Mouse (Mus musculus) gastrocnemius, postnatal 36 days (tissue): ENCODE data around the gene Wnt10a. TPM values are rescaled to one million over a fixed set of nuclear protein-coding genes. Genes with fewer than 3 reads are reported as not detected.

Experiments used
- DNase-seq, 2 experiments: peaks; one replicate each; pipeline ENCODE4 v3.0.0; 2022
- intact Hi-C: fragments of 180-260 bp; cut with DNase I; formaldehyde crosslinking; loops from one replicate; pipeline ENCODE4 v1.15.1; 2025
- total RNA-seq, 2 experiments: library from RNA; stranded (reverse); gene quantifications; 2 replicates each; pipeline ENCODE4 v1.2.3; 2021

Gene Wnt10a
- total RNA-seq, 2 experiments from 2014 or later: not detected

DNA sequence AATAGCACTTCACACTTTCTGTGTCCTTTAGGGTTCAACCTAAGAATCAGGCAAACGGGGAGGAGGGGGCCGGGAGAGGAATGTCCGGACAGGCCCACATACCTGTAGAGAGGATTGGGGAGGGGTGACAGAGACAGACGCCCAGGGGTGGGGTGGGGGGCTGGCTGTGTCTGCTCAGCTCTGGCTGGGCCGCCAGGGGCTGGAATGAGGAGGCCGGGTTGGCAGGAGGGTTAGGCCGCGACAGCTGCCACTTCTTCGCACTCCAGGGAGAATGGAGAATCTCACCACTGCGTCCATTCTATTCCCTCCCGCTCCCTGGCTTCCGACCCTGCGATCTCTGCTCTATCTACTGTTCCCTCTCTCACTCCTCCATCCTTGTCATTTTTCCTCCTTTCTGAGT, 7.8 kb upstream of the Wnt10a start:
- intact Hi-C loops: no loop called here
- no peak for DNase-seq

DNA sequence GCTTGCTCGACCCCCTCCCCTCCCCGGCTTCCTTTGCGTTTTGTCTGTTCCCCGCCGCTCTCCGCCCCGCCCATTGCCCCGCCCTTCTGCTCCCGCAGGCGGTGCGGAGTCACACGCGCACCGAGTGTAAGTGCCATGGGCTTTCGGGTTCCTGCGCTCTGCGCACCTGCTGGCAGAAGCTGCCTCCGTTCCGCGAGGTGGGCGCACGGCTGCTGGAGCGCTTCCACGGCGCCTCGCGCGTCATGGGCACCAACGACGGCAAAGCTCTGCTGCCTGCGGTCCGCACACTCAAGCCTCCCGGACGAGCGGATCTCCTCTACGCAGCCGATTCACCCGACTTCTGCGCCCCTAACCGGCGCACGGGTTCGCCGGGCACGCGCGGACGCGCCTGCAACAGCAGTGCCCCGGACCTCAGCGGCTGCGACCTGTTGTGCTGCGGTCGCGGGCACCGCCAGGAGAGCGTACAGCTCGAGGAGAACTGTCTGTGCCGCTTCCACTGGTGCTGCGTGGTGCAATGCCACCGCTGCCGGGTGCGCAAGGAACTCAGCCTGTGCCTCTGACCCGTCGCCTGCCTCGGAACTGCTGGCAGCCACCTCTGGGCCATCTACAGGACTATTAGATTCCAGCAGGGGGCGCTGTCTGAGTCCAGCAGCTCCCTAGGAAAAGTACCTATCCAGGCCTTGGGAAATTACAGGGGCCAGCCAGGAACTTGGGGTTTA, 7.1 kb upstream of the Wnt10a start:
- peak; percentile 39 to 52 for DNase-seq
- intact Hi-C loops: no loop called here

DNA sequence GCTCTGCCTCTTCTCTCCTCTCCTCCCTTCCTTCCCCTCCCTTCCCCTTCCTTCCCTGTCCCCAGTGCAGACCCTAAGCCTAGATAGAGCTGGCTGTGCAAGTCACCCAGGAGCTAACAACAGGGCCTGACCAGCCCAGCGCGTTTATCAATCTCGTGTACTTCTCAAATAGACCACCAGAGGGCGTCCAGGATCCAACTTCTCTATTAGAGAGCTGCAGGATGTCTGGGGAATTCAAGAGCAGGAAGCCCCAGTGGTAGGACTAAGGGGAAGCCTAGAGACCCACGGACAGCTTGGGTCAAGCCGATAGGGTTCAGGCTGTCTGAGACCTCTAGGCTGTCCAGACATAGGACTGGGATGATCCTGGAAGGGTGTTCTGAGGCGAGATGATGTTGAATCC, 3.5 kb upstream of the Wnt10a start:
- DNase-seq: peak; percentile 54 to 63
- intact Hi-C loops: loop anchor here (2.0 kb wide), 2 partner anchors 19 to 23 kb away; no protein-coding TSS in a partner anchor

DNA sequence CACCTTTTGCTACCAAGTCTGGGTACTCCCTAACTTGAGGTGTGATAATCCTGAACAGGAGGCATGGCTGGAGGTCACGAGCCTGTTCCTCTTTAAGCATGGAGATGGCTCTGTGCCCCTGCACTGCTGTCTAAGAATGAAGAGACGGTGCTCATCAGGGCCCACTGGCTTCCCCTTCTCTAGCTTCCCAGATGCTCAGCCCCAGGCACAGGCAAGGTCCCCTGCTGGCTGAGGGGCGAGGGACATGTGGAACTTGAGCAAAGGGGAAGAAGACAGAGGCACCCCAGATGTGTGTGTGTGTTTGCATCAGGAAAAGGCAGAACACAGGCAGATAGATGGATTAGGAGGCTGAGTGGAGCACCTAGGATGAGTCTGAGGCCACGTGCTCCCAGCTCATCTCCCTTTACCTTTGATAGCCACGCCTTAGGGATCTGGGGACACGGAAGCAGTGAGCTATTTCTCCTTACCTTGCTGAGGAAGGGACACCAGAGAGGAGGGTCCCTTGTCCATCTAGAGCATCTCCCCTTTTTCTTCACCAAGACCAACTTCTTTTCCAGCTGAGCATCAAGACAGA, 2.6 kb upstream of the Wnt10a start:
- intact Hi-C loops: loop anchor here (2.0 kb wide), 2 partner anchors 18 to 24 kb away; no protein-coding TSS in a partner anchor
- DNase-seq: no peak

DNA sequence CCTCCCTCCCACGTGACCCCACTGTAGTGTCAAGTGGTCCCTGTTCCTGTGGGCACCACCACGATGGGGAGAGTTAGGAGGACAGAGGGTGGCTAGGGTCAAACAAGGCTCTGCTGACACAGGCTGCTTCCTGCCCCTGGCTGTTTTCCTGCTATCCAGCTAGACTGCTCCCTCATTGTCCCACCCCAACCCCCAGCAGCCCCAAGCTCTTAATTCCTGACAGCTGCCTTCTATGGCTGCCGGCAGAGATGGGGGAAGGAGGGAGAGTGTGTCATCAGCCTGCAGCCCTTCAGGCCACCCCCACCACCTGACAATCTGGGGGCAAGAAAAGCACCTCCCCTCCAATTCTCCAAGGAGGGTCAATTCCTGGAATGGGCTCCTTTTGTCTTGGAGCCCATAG, 1.2 kb upstream of the Wnt10a start:
- no peak for DNase-seq
- intact Hi-C loops: no loop called here

DNA sequence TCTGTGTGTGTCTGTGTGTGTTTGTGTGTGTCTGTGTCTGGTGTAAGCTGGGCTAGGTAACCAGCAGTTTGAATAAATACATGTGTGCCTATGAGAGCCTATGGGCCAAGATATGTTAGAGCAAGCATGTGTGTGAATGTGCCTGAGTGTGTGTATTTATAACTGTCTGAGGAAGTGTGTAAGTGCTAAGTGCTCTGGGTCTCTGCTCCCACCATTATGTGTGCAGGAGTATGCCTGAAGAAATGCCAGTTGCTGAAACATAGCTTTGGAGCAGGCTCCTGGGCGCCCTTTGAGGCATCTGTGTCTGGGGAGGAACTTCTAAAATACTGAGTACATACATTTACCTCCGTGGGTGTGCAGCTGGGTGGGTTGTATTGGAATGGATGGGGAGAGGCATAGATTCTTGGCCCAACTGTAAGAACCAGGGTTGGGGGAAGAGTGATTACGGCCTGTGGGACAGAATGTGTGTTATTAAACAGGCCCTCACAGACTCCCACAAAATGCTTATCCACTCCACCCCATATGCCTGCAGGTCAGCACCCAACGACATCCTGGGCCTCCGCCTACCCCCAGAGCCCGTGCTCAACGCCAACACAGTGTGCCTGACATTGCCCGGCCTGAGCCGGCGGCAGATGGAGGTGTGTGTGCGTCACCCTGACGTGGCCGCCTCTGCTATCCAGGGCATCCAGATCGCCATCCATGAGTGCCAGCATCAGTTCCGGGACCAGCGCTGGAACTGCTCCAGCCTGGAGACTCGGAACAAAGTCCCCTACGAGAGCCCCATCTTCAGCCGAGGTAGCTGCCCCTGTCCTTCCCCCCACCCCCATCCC, 1.7 kb downstream of the Wnt10a start:
- intact Hi-C loops: no loop called here
- DNase-seq: no peak

DNA sequence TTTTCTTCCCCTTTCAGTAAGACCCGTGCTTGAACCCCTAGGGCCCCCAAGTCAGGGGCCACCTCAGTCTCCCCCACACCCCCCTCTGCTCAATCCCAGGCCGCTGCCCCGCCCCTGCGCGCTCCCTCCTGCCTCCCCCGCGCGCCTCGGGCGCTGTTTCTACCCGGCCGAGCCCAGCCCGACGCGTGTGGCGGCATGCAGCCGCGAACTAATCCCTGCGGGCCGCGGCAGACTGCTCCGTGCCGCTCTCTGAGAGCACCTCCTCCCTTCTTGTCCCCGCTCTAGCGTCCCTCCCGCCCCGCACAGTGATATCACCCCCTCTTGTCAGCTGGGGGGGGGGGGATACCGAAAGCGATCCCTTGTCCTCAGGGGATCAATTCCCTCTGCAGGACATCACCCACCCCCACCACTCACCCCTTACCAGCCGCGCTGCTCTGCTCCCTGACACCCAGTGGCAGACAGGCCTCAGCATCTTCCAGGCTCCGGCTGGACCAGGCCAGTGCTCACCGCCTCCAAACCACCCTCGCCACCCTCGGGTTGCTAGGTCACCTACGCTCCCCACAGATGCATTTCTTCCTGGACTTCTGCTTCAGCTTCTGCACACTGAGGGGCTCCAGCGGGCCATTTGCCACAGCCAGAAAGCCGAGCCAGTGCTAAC, 3.3 kb downstream of the Wnt10a start:
- intact Hi-C loops: no loop called here
- DNase-seq: no peak

DNA sequence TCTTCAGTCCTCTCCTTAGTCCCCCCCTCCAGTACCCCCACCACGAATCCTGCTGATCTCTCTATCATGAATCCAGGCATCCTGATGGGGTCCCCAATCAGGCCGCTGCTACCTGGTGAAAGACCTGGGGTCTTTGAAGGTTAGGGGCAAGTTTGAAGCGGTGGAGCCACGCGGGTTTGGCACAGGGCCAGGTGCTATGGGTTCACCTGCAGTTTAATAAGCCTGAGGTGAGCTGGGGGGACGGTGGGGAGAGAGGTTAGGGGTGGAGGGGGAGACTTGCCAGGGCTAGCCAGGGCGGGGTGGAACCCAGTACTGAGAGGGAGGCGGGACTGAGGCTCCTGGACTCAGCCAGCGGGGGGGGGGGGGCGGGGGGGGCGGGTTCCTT, 3.8 kb downstream of the Wnt10a start:
- intact Hi-C loops: no loop called here
- DNase-seq: no peak

DNA sequence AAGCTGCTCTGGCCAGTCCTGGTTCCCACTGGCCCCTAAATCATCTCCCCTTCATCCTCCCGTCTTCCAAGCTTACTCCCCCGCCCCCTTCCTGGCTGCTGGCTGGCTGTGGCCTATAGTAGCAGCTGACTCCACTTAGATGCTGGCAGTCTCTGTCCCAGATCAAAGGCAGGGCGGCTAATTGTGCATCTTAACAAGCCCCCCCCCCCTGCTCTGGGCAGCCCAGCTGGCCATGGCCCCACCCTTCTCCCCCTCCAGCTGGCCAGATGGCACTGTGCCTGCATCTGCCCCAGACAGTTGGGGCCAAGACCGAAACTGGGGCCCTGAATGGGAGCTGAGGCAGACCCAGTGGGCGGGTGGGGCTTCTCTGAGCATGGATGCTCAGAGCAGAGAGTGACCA, 6.1 kb downstream of the Wnt10a start:
- DNase-seq: no peak
- intact Hi-C loops: no loop called here

DNA sequence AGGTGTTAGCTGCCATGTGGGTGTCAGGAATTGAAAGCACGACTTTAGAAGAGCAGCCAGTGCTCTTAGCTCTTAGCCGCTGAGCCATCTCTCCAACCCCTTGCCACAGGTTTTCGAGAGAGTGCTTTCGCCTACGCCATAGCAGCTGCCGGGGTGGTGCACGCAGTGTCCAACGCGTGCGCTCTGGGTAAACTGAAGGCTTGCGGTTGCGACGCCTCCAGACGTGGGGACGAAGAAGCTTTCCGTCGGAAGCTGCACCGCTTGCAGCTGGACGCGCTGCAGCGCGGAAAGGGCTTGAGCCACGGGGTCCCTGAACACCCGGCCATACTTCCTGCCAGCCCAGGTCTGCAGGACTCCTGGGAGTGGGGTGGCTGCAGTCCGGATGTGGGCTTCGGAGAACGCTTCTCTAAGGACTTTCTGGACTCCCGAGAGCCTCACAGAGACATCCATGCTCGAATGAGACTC, 9.1 kb downstream of the Wnt10a start:
- no peak for DNase-seq
- intact Hi-C loops: no loop called here

DNA sequence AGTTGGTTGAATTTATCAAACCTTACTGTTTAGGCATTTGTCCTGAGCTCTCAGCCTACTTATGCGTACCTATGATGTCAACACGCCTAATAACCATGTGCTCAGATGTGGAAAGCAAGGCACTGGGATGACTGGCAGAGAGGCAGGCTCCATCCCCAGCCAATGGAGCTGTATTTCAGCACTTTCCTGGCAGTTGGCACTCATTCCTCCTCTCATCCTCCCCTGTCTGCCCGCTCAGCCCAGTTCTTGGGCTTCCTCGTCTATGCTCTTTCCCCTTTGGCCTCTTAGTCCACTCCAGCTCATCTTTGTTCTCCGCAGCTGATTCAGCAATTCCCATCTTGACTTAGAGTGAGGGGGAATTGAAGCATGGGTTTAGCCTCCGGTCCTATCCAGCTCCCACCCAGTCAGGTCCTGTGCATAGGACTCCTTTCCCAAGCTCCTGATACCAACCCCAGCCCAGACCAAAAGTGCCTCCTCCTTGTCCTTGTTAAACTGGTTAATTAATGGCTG, 10.4 kb downstream of the Wnt10a start:
- DNase-seq: no peak
- intact Hi-C loops: no loop called here

DNA sequence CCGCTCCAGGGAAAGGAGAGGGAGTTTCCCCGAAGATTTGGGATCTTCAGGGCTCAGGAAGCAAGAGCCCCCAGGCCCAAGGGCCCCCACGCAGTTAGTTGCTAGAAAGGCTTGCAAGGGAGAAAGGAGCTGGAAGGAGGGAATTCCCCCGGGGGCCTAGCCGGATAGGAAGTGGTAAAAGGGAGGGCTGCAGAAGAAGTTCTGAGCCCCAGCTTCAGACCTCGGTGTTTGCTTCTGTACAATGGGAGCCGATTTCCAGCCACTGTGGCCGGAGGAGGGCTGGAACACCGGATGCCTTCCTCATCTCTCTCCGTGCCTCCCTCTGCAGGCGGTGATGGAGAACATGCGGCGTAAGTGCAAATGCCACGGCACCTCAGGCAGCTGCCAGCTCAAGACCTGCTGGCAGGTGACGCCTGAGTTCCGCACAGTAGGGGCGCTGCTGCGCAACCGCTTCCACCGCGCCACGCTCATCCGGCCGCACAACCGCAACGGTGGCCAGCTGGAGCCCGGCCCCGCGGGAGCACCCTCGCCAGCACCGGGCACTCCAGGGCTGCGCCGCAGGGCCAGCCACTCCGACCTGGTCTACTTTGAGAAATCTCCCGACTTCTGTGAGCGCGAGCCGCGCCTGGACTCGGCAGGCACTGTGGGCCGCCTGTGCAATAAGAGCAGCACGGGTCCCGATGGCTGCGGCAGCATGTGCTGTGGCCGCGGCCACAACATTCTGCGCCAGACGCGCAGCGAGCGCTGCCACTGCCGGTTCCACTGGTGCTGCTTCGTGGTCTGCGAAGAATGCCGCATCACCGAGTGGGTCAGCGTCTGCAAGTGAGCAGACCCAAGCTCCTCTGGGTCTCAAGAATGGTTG, 11.7 kb downstream of the Wnt10a start:
- intact Hi-C loops: no loop called here
- peak; percentile 64 to 69 for DNase-seq

DNA sequence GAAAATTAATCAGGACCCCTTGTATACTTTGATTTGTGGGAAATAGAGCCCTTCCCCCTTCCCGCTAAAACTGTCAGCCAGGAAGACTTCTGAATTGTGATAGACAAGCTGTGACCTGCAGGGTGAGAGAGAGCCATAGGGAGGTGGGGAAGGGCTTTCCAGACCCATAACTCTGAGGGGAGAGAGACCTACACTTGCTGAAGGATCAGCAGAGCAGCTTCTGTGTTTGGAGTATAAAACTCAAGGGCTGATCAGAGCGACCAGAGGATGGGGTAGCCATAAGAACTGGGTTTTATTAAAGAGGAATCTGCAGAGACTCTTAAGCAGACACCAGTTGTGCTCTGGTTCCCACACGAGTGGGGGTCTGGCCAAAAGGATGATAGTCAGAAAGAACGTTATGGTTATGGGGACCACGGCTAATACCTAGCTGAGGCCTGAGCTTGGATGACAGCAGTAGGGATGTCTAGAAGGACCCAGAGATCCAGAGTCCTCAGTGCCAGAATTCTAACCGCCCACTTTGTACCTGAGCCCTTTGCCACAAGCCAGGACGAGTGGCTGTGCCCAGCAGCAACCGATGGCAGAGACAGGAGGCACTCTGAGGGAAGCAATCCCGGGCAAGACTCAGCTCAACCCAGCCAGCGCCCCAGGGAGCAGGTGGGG, 13.0 kb downstream of the Wnt10a start:
- DNase-seq: no peak
- intact Hi-C loops: no loop called here

DNA sequence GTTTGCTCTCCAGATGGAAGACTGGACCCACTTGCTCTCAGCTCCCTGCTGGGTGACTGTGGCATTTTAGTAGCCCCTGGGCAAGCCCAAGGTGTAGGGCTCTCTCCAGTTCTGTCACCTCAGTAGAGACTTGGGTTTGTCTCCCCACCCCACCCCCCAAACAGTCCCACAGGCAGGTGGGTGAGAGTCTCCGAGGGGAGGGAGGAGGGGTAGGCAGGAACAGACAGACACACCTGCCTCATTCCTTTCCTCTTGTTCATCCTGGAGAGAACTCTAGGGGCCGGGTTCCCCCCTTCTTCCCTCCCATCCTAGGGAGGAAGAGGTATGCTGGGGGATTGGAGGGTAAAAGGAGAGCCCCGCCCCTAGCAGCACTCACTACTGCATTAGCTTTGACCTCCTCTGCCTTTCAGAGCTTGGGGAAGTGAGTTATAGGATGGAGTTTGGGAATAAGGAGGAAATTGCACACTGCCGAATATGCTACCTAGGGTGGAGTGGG, 14.1 kb downstream of the Wnt10a start:
- DNase-seq: no peak
- intact Hi-C loops: no loop called here

DNA sequence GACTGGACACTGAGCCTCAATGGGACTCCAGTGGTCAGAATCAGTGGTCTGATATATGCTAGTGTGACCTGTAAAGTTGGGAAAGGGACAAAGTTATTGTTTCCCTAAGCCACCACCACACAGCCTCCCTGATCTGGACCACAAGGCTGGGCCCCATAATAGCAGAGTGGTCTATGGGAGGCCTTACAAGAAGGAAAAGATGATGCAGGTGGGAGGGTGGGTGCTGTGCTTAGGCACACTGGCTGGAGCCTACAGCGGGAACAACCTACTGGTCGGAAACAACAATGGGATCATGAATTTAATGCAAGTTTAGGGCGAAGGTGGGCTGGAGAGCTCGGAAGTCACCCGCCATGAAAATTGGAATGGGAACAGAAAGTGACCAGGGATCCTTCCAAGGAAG, 14.5 kb downstream of the Wnt10a start:
- intact Hi-C loops: loop anchor here (2.0 kb wide), 2 partner anchors 17 to 41 kb away; no protein-coding TSS in a partner anchor
- no peak for DNase-seq

DNA sequence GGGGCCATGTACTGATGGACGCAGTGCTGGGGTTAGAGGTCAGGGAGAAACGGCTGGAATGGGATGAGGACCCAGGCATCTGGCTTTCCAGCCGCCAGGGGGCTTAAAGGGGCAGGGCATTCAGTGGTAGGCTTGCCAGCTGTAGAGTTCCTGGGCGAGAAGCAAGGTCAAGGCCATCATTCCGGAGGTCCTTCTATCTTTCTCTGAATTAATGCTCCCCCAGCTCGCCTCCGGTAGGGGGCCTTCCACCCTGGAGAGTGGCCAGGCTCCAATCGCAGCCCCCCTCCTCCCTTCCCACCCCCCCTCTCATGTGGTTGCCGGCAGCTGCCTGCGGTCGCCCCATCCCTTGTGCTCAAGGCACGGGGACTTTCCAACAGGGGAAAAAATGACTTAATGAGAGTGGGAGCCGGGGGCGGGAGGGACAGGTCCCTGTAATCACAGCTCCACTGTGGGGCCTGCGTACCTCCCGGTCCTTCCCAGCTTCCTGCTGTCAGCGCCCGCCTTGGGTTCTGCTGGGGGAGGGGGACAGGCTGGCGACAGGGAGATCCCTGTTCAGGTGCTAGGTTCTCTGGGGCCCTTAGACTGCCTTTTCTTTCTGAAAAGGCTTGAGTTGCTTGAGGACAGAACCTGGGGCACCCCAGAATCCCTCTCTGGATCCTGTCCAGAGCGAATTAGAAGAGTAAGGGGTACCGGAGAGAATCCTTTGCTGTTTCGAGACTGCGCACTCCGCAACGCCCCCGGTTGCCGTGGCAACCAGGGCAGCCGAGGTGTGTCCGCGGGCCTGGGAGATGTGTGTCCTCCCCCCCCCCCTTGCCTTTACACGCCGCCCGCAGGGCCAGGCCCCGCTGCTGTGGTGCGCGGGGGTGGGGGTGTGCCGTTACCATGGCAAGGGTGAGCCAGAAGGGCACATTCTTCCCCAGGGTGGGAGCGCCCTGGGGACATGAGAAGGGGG, 15.3 kb downstream of the Wnt10a start:
- no peak for DNase-seq
- intact Hi-C loops: loop anchor here (2.0 kb wide), 2 partner anchors 18 to 42 kb away; no protein-coding TSS in a partner anchor

DNA sequence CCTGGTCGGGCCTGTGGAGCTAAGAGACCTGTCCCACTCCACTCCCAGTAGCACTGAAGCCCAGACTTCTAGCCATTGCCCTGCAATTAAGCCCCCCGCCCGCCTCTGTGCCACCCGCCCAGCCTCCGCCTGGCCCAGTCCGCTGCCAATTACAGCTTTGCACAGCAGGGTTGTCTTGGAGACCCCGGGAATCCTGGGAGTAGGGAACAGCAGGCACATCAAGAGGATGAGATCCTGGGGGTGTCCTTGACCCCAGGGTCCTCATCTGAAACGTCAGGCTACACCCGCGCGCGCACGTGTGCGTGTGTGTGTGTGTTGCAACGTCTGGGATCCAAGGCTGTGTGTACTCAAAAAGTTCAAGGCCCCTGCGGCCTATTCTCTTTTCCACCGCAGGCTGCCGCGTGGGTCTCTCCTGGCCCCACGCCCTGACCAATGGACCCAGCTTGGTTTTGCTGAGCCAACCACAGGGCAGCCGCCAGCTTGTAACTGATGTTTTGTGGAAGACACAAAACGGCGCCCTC, 16.3 kb downstream of the Wnt10a start:
- no peak for DNase-seq
- intact Hi-C loops: loop anchor here (2.0 kb wide), 2 partner anchors 19 to 43 kb away; no protein-coding TSS in a partner anchor
